Mouse (Mus musculus) midbrain, postnatal 0 days (tissue): Measurements from ENCODE around the gene Csrnp3. TPM values are rescaled to one million over a fixed set of nuclear protein-coding genes. Genes with fewer than 3 reads are reported as not detected.

Experiments
- ATAC-seq: fragments of 200-750 bp; cut with Nextera tagmentation; 2 replicates; pipeline ENCODE4 v1.8.0; 2017; ENCODE audit warnings: moderate number of reproducible peaks, mild to moderate bottlenecking, moderate TSS enrichment, moderate library complexity; ENCODE audit not compliant: low FRiP score
- DNase-seq: peaks from one replicate; pipeline ENCODE4 v3.0.0-alpha.2; 2015; ENCODE audit warnings: low spot score
- H3K27ac ChIP-seq: fragments of 300-500 bp; sonication (generic); 2 replicates; pipeline ENCODE4 v1.5.1; 2014; ENCODE audit warnings: low read depth, mild to moderate bottlenecking, low read length, mixed read lengths
- H3K27me3 ChIP-seq: fragments of 300-500 bp; sonication (generic); 2 replicates; pipeline ENCODE4 v1.6.1; 2014; ENCODE audit warnings: low read length, control low read depth, mixed read lengths; ENCODE audit not compliant: insufficient read depth
- H3K36me3 ChIP-seq: fragments of 300-500 bp; sonication (generic); 2 replicates; pipeline ENCODE4 v1.6.1; 2014; ENCODE audit warnings: low read length, control low read depth, mixed read lengths; ENCODE audit not compliant: insufficient read depth
- H3K4me1 ChIP-seq: fragments of 300-500 bp; sonication (generic); 2 replicates; pipeline ENCODE4 v1.6.1; 2014; ENCODE audit warnings: mild to moderate bottlenecking, control low read depth, antibody characterized with exemption, low read length, mixed read lengths; ENCODE audit not compliant: insufficient read depth
- H3K4me2 ChIP-seq: fragments of 300-500 bp; sonication (generic); 2 replicates; pipeline ENCODE4 v1.6.1; 2014; ENCODE audit warnings: low read depth, mild to moderate bottlenecking, low read length, mixed read lengths; ENCODE audit not compliant: poor library complexity, severe bottlenecking
- H3K4me3 ChIP-seq: fragments of 300-500 bp; sonication (generic); 2 replicates; pipeline ENCODE4 v1.5.1; 2014; ENCODE audit warnings: low read depth, mild to moderate bottlenecking, low read length, moderate library complexity
- H3K9ac ChIP-seq: fragments of 300-500 bp; sonication (generic); replicated peaks from 2 replicates; pipeline ENCODE4 v1.6.1; 2014; ENCODE audit warnings: mild to moderate bottlenecking, low read length, moderate library complexity, mixed read lengths; ENCODE audit not compliant: poor library complexity, severe bottlenecking
- H3K9me3 ChIP-seq: fragments of 300-500 bp; sonication (generic); 2 replicates; pipeline ENCODE4 v1.6.1; 2016; ENCODE audit warnings: low read length, control low read depth
- CTCF ChIP-seq: IDR thresholded peaks from 2 replicates; pipeline ENCODE4 v1.5.1; 2016; ENCODE audit warnings: antibody characterized with exemption, mild to moderate bottlenecking
- WGBS: fragments of 180-500 bp; shearing (Covaris S2); extraction: QIAGEN DNeasy Blood & Tissue Kit; methylation state at CpG from one replicate; pipeline ENCODE4 v1.1.7; 2014; 5-methylcytosine and 5-hydroxymethylcytosine counted together
- polyA plus RNA-seq: library from polyadenylated mRNA; unstranded; fragments of >200 nt; fragmentation: Nextera tagmentation; extraction: Ambion mirVana; gene quantifications from 2 replicates; pipeline ENCODE4 v1.2.1, GENCODE M21; 2015
- total RNA-seq: library from RNA; depleted of rRNA; stranded (reverse); fragments of >200 nt; gene quantifications from 2 replicates; pipeline ENCODE4 v1.2.3, GENCODE M21; 2014

Gene Csrnp3
- total and polyA plus RNA-seq, 2 experiments from 2014 or later: 46.5 to 97.1 TPM

DNA sequence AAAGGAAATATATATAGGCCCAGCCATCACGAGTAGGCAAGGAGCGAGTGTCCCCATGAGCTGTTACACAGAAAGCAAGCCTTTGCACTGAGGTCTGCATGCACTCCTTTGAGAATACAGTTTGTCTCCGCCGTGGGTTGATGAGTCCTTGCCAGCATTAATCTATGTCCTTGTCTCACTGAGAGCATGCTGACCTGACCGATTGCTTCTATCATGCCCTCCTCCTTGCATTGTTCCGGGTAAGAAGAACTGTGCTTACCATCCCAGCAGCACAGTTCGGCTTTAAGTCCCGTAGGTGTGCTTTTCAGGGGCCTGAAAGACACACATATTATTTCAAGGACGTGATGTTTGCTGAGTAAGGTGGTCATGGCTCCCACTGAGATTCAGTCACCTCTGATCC, 173.1 kb downstream of the Csrnp3 start:
- Histone ChIP-seq H3K4me2 (no peak overlapping the region), H3K27ac (no peak overlapping the region), H3K9me3 (no peaks in the 10 kb centered on the region), H3K4me3 (no peak overlapping the region), H3K27me3 (no peaks in the 10 kb centered on the region), H3K4me1 (no peaks in the 10 kb centered on the region), H3K9ac (no peak overlapping the region), H3K36me3 (peaks cover 3% of the 10 kb centered on the region; the same call in 1 of the 2 replicates)
- ATAC-seq: no peak
- 81% methylated on average over 9 of the region's 9 CpGs for WGBS
- no peak for TF ChIP-seq CTCF
- no peak for DNase-seq

DNA sequence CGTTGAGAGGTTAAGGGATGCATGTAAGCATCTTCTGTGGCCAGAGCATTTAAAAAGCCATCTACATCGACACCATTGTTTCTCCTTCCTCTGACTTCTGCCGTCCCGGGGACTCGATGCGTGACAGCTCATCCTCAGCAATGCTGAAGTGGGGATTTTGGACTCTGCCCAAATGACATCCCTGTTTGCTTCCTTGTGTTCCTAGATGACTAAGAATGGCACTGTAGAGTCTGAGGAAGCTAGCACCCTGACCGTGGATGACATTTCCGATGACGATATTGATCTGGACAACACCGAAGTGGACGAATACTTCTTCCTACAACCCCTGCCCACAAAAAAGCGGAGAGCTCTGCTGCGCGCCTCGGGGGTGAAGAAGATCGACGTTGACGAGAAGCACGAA, 173.7 kb downstream of the Csrnp3 start:
- no peak for ATAC-seq
- TF ChIP-seq CTCF: no peak
- peak overlapping the region; percentile 14 for H3K27ac ChIP-seq

DNA sequence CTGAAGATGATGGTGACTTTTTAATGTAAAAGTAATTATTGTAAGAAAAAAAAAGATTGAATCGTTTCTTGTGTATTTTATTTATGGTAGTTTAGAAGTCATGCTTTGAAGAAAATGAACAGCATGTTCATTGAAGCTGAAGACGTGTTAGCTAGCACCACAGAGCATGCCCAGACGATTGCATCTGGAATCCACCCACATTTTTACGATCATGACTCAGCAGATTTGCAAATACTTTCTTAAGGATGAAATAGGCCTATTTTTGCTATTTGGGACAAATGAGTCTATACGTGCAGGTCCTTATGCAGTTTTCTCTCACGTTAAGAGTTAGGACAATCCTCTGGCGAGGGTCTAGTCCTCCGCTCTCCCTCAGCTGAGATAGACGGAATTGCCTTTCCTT, 177.9 kb downstream of the Csrnp3 start:
- no peak for ATAC-seq
- H3K27ac ChIP-seq: no peak overlapping the region
- no peak for TF ChIP-seq CTCF
- WGBS: 92% methylated on average over 9 of the region's 9 CpGs
- H3K4me2 ChIP-seq: no peak overlapping the region
- no peak overlapping the region for H3K9ac ChIP-seq
- no peaks in the 10 kb centered on the region for H3K9me3 ChIP-seq
- no peak overlapping the region for H3K4me3 ChIP-seq
- H3K36me3 ChIP-seq: peaks cover 3% of the 10 kb centered on the region; the same call in 1 of the 2 replicates
- H3K4me1 ChIP-seq: no peaks in the 10 kb centered on the region
- H3K27me3 ChIP-seq: no peaks in the 10 kb centered on the region
- no peak for DNase-seq

More for the DNA sequence above, 173.7 kb downstream of the Csrnp3 start:
- no peaks in the 10 kb centered on the region for H3K4me1 ChIP-seq
- WGBS: 88% methylated on average over 19 of the region's 19 CpGs
- no peak overlapping the region for H3K4me2 ChIP-seq
- DNase-seq: no peak
- peaks cover 3% of the 10 kb centered on the region; the same call in 1 of the 2 replicates for H3K36me3 ChIP-seq
- H3K9ac ChIP-seq: no peak overlapping the region
- H3K9me3 ChIP-seq: no peaks in the 10 kb centered on the region
- no peak overlapping the region for H3K4me3 ChIP-seq
- no peaks in the 10 kb centered on the region for H3K27me3 ChIP-seq

DNA sequence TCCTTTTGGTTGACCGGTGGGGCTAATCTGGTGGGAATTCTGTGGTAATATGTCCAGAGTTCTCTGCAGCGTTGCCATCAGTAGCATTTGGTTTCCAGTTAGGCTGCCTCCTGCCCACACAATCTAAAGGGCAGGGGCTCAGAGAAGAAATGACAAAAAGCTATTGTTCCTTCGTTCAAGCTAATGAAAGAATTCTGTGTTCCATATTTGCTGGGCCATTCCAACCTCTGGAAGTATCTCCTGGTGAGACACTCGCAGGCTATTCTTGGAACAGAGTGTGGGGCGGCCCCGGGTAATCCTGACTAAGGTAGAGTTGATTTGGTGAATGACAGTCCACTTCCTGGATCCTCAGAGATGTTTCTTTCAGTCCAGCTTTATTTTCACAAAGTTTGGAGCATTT, 179.3 kb downstream of the Csrnp3 start:
- 76% methylated on average over 6 of the region's 6 CpGs for WGBS
- no peak for TF ChIP-seq CTCF
- H3K27ac ChIP-seq: no peak overlapping the region
- no peaks in the 10 kb centered on the region for H3K9me3 ChIP-seq
- H3K36me3 ChIP-seq: 0 out of 2 replicates have a peak, but pooled peaks cover 3% of the 10 kb centered on the region
- no peak for ATAC-seq
- DNase-seq: no peak
- no peak overlapping the region for H3K9ac ChIP-seq
- peaks cover 4% of the 10 kb centered on the region for H3K4me1 ChIP-seq
- no peaks in the 10 kb centered on the region for H3K27me3 ChIP-seq
- no peak overlapping the region for H3K4me3 ChIP-seq
- H3K4me2 ChIP-seq: no peak overlapping the region

DNA sequence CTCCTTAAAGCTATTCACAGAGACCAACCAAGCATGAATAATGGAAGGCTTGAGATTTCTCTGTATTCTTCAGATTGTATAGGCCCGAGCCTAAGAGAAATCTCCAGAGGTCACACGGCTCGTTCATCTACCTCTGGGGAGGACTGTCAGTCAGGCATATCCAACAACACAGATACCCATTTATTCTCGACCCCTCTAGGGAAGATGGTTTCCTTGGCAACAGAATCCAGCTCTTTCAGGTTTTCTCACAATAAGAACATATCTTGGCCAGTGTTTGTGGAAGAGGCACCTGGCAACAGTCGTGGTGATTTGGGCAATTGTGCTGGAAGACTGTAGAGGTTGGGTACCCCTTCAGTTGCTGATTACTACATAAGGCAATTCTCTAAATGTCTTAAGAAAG, 183.2 kb downstream of the Csrnp3 start:
- H3K9ac ChIP-seq: no peak overlapping the region
- H3K4me2 ChIP-seq: no peak overlapping the region
- peaks cover 4% of the 10 kb centered on the region for H3K4me1 ChIP-seq
- no peaks in the 10 kb centered on the region for H3K36me3 ChIP-seq
- no peaks in the 10 kb centered on the region for H3K9me3 ChIP-seq
- DNase-seq: peak; percentile 76
- no peak for TF ChIP-seq CTCF
- ATAC-seq: peak; percentile 75; the same call in 1 of the 2 replicates
- H3K27me3 ChIP-seq: no peaks in the 10 kb centered on the region
- no peak overlapping the region for H3K4me3 ChIP-seq
- no peak overlapping the region for H3K27ac ChIP-seq
- 5% methylated on average over 5 of the region's 5 CpGs for WGBS

DNA sequence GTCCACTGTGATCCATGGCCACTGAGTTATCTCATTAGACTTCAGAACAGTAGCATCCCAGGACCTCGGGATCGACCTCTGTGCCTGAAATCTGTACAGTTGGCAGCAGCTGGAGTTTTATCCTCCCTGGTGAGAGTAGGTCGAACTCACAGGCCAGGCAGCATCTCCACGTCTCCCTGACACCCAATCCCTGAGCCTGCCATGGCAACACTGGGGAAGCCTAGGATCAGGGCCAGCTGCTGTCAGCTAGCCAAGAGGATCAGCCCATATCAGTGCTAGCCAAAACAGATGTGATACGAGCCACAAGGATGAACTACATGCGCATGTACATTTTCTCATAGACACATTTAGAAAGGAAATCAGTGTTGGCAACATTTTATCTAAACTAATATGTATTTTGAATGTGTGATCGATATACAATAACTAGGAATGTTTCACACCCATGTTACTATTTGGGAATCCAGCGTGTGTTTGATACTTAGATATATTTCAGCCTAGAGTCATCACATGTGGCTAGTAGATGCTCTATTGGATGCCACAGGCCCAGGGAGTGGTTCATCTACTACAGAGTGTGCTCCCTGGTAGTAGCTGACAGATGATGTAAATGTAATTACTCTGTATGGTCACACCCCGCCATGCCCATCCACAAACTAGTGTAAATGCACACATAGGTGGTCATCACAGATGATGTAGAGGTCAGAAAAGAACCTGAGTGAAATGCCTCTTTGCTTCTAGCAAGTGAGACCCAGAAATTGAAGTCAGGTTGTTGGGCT, 189.5 kb downstream of the Csrnp3 start:
- Histone ChIP-seq H3K4me2 (no peak overlapping the region), H3K27ac (no peak overlapping the region), H3K4me3 (no peak overlapping the region), H3K27me3 (no peaks in the 10 kb centered on the region), H3K36me3 (no peaks in the 10 kb centered on the region), H3K9me3 (no peaks in the 10 kb centered on the region), H3K9ac (no peak overlapping the region), H3K4me1 (0 out of 2 replicates have a peak, but pooled peaks cover 7% of the 10 kb centered on the region)
- ATAC-seq (no peak), DNase-seq (peak; percentile 75)
- no peak for TF ChIP-seq CTCF
- 58% methylated on average over 9 of the region's 9 CpGs for WGBS
